Mouse (Mus musculus) ES-E14 (cell line): ENCODE results near the gene Abi3. TPM values are rescaled to one million over a fixed set of nuclear protein-coding genes. Genes with fewer than 3 reads are reported as not detected.

Experiments
- DNase-seq: peaks from one replicate; pipeline ENCODE4 v3.0.0-alpha.2; 2013; ENCODE audit warnings: low read depth, low spot score
- H3K27ac ChIP-seq: 2 replicates; pipeline ENCODE4 v1.5.1; 2012; ENCODE audit warnings: low read depth, mild to moderate bottlenecking, low read length, moderate library complexity, mixed read lengths; ENCODE audit not compliant: poor library complexity, insufficient read depth, severe bottlenecking
- H3K36me3 ChIP-seq: 2 replicates; pipeline ENCODE4 v1.6.1; 2012; ENCODE audit warnings: mild to moderate bottlenecking, low read length, moderate library complexity, mixed read lengths; ENCODE audit not compliant: control insufficient read depth, poor library complexity, insufficient read depth, severe bottlenecking
- H3K4me1 ChIP-seq, 2 experiments: fragments of 150-350 bp in 1 of 2; sonication (generic) in 1 of 2; 2 replicates each; pipeline ENCODE4 v1.6.1; 2012; ENCODE audit warnings: low read length in 2 of 2, mild to moderate bottlenecking in 1 of 2, mixed read lengths in 1 of 2; ENCODE audit not compliant: control insufficient read depth in 2 of 2, insufficient read depth in 2 of 2, poor library complexity in 1 of 2
- H3K4me3 ChIP-seq, 2 experiments: fragments of 150-350 bp in 1 of 2; sonication (generic) in 1 of 2; 2 replicates each; pipeline ENCODE4 v1.5.1; 2012; ENCODE audit warnings: low read length in 2 of 2, low read depth in 1 of 2, mild to moderate bottlenecking in 1 of 2, mixed read lengths in 1 of 2; ENCODE audit not compliant: insufficient read depth in 1 of 2, poor library complexity in 1 of 2, severe bottlenecking in 1 of 2
- H3K9ac ChIP-seq: 2 replicates; pipeline ENCODE4 v1.6.1; 2012; ENCODE audit warnings: low read depth, mild to moderate bottlenecking, low read length, mixed read lengths; ENCODE audit not compliant: poor library complexity, insufficient read depth, severe bottlenecking
- H3K9me3 ChIP-seq: fragments of 150-350 bp; sonication (generic); 2 replicates; pipeline ENCODE4 v1.6.1; 2012; ENCODE audit warnings: low read depth, mild to moderate bottlenecking, low read length; ENCODE audit not compliant: control insufficient read depth, insufficient read depth
- CHD2 ChIP-seq: IDR thresholded peaks from 2 replicates; pipeline ENCODE4 v1.6.1; 2014; ENCODE audit warnings: mild to moderate bottlenecking, low read depth, low read length, inconsistent platforms
- HCFC1 ChIP-seq: IDR thresholded peaks from 2 replicates; pipeline ENCODE4 v1.6.1; 2012; ENCODE audit warnings: low read length, inconsistent platforms, borderline replicate concordance; ENCODE audit not compliant: insufficient read depth
- MAFK ChIP-seq: IDR thresholded peaks from 2 replicates; pipeline ENCODE4 v1.6.1; 2014; ENCODE audit warnings: mild to moderate bottlenecking, low read depth, low read length, inconsistent platforms; ENCODE audit not compliant: insufficient read depth
- ZC3H11A ChIP-seq: IDR thresholded peaks from 2 replicates; pipeline ENCODE4 v1.6.1; 2012; ENCODE audit warnings: low read depth, mild to moderate bottlenecking, inconsistent platforms, low read length, borderline replicate concordance
- ZNF384 ChIP-seq: IDR thresholded peaks from 2 replicates; pipeline ENCODE4 v1.6.1; 2012; ENCODE audit warnings: low read depth, low read length, inconsistent platforms
- in situ Hi-C, 2 experiments: fragments of 600-800 bp; cut with MboI; formaldehyde crosslinking; loops; one replicate each; pipeline ENCODE4 v1.15.1; 2025; ENCODE audit warnings: low sequenced_read_pairs in 2 of 2, inconsistent platforms in 1 of 2; ENCODE audit not compliant: unreplicated experiment in 2 of 2
- total RNA-seq: library from RNA; depleted of rRNA; stranded (reverse); fragments of 300-350 nt; gene quantifications from 2 replicates; pipeline ENCODE4 v1.2.3, GENCODE M21; 2012

Gene Abi3
- total RNA-seq, 1 experiment, result 1.3 TPM

DNA sequence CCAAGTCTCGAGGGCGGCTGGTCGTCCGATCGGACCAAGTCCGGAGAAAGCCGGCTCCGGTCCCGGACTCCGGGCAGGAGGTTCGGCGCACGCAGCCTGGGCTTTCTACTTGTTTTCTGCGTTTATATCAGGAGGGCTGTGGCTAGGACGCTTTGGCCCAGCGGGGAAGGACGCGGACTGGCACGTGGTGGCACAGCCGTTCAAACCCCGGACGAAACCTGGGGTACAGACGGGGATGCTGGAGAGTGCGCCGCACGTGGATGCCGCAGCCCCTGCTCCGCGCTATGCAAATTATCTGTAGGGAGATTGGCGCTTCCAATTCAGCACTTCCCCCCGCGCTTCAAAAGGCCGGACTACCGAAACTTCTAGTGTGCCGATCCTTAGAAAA lies 17.2 kb upstream of the Abi3 start:
- in situ Hi-C loops, result no loop called here
- Histone ChIP-seq H3K36me3 (peaks cover 11% of the 10 kb centered on the region; the same call in 1 of the 2 replicates), H3K9me3 (no peaks in the 10 kb centered on the region), H3K4me1 (peaks cover 0 to 9% of the 10 kb centered on the region in 2 experiments; a peak in 1 of 4 replicates), H3K27ac (peak overlapping the region; percentile 74), H3K4me3 (peak overlapping the region; percentile 72 to 83), H3K9ac (peak overlapping the region; percentile 87)
- DNase-seq, result no peak
- TF ChIP-seq CHD2, result no peak
- TF ChIP-seq ZC3H11A, result no peak
- TF ChIP-seq HCFC1, result 0 out of 2 replicates have a peak, but pooled peaks have one; percentile 19

DNA sequence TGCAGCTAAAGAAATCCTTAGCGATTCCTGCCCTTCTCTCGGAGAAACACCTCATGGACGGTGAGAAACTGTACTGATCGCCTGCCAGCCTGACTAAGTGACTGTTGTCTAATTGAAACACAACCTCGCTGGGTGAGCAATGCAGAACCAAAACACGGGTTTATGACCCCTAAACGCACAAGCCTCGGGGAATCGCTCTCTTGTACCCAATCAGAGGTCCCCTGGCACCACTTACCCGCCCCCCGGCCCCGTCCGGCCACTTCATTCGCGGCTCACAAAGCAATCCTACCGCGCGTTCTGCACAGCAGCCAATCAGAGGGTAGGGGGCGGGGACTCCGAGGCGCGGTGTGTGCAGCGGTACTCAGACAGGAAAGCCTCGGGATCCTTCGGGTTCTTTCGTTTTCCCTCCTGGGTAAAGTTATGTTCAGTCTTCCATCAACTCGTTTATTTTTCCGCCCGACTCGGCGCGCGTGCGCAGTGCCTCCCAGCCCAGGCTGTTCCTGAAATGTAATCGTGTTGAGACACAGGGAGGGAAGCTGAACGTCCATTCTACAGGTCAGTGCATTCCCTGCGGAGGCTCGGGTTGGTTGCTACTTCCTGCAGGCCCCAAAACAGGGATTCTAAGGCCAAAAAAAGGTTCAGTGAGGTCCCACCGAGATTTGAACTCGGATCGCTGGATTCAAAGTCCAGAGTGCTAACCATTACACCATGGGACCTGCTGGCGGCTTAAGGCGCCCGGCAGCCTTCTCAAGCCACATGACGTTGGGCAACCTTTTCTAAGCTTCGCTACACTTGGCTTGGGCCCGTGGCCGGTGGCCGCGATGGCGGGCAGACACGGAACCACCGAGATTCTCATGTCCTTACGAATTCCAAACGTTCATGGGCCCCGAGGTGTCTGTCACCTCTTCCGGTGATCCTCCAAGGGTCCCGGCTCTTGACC lies 16.5 kb upstream of the Abi3 start:
- peaks cover 11% of the 10 kb centered on the region; the same call in 1 of the 2 replicates for H3K36me3 ChIP-seq
- peak overlapping the region; percentile 72 to 83 for H3K4me3 ChIP-seq
- no peaks in the 10 kb centered on the region for H3K9me3 ChIP-seq
- peak; percentile 98 for DNase-seq
- TF ChIP-seq ZNF384, result no peak
- no peak for TF ChIP-seq ZC3H11A
- TF ChIP-seq MAFK, result 0 out of 2 replicates have a peak, but pooled peaks have one; percentile 36
- peak; percentile 80 for TF ChIP-seq CHD2
- peak; percentile 17; the same call in 1 of the 2 replicates for TF ChIP-seq HCFC1
- H3K9ac ChIP-seq, result peak overlapping the region; percentile 87
- H3K4me1 ChIP-seq, result peaks cover 0 to 9% of the 10 kb centered on the region in 2 experiments; a peak in 1 of 4 replicates
- H3K27ac ChIP-seq, result peak overlapping the region; percentile 74
- in situ Hi-C loops, result no loop called here

DNA sequence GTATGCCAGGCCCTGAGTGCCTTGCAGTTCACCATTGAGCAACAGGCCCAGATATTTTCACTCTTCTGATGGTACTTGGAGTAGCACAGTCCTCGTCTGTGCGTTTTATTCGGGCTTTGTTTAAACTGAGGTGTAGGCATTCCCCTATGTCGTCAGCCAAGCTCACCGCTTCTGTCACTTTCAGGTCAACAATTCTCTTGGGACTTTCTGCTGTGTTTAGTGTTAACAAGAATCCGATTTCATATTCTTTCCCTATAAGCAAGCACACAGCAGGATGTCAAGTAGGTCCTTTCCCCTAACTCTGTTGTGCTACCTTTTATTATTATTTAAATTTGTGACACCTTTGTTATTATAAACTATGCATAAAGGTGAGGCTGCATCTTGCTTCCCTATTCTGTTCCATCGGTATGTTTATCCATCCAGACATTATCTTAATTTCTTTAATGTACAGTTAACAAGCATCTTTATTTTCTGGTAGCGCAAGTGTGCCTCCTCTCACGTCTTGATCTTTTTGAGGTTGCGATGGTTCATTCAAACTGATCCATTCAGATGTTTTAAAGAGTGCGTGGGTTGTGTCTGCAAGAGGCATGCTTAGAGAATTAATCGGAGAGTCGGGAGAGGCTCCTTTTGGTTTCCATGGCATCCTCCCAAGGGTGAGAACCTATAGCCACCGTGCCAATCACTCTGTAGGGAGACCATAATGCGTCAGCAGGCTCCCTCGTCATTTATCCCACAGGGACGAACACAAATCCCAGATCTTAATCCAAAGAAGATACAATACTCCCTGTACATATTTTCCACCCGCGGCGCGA lies 15.6 kb upstream of the Abi3 start:
- TF ChIP-seq ZC3H11A (no peak), CHD2 (no peak), ZNF384 (no peak), HCFC1 (no peak), MAFK (no peak)
- Histone ChIP-seq H3K4me1 (peaks cover 0 to 9% of the 10 kb centered on the region in 2 experiments; a peak in 1 of 4 replicates), H3K9me3 (no peaks in the 10 kb centered on the region), H3K9ac (peak overlapping the region; percentile 61), H3K36me3 (peaks cover 11% of the 10 kb centered on the region; the same call in 1 of the 2 replicates), H3K27ac (peak overlapping the region; percentile 28), H3K4me3 (peak overlapping the region; percentile 60 to 83)
- in situ Hi-C loops, result no loop called here
- no peak for DNase-seq

DNA sequence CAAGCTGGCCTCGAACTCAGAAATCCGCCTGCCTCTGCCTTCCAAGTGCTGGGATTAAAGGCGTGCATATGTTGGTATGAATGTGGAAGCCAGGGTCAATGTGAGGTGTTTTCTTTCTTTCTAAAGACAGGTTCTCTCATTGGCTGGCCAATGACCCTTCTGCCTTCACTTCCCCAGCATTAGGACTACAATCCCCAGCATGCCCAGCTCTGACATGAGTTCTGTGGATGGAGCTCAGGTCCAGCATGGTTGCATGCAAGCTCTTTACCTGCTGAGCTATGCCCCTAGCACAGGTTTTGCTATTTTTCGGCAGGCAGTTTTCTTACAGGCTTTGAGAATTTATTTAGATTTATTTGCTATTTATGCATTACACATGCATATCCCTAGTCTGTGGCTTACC lies 15.0 kb upstream of the Abi3 start:
- in situ Hi-C loops, result no loop called here
- Histone ChIP-seq H3K4me1 (peaks cover 0 to 9% of the 10 kb centered on the region in 2 experiments; a peak in 1 of 4 replicates), H3K27ac (no peak overlapping the region), H3K36me3 (peaks cover 11% of the 10 kb centered on the region; the same call in 1 of the 2 replicates), H3K4me3 (no peak overlapping the region), H3K9me3 (no peaks in the 10 kb centered on the region), H3K9ac (no peak overlapping the region)
- DNase-seq, result no peak
- TF ChIP-seq MAFK (no peak), ZC3H11A (no peak), CHD2 (no peak), ZNF384 (no peak), HCFC1 (peak; percentile 89)
